Mouse (Mus musculus) CH12.LX (cell line): ENCODE results near the gene Ror1.

Experiments
- CTCF ChIP-seq, 2 experiments: IDR thresholded peaks in 1 of 2; conservative IDR thresholded peaks in 1 of 2; 2 replicates each; pipeline ENCODE4 v1.5.1; 2011 to 2012; ENCODE audit warnings: low read depth in 2 of 2, low read length in 2 of 2, improper control_type of control experiment in 1 of 2, inconsistent platforms in 1 of 2, mild to moderate bottlenecking in 1 of 2, moderate library complexity in 1 of 2
- E2F4 ChIP-seq: IDR thresholded peaks from 2 replicates; pipeline ENCODE4 v1.6.1; 2011; ENCODE audit warnings: low read depth, low read length, improper control_type of control experiment; ENCODE audit not compliant: insufficient replicate concordance
- EP300 ChIP-seq: IDR thresholded peaks from 2 replicates; pipeline ENCODE4 v1.6.1; 2011; ENCODE audit warnings: low read length, improper control_type of control experiment
- IRF4 ChIP-seq: IDR thresholded peaks from 2 replicates; pipeline ENCODE4 v1.6.1; 2014; ENCODE audit warnings: low read depth, mild to moderate bottlenecking, inconsistent platforms, low read length, improper control_type of control experiment
- MYC ChIP-seq: IDR thresholded peaks from 2 replicates; pipeline ENCODE4 v1.6.1; 2011; ENCODE audit warnings: low read depth, mild to moderate bottlenecking, improper control_type of control experiment, low read length
- NELFE ChIP-seq: IDR thresholded peaks from 2 replicates; pipeline ENCODE4 v1.6.1; 2011; ENCODE audit warnings: low read depth, low read length, improper control_type of control experiment
- POLR2A ChIP-seq: IDR thresholded peaks from 2 replicates; pipeline ENCODE4 v1.6.1; 2011; ENCODE audit warnings: low read depth, mild to moderate bottlenecking, improper control_type of control experiment, low read length
- USF1 ChIP-seq: IDR thresholded peaks from 2 replicates; pipeline ENCODE4 v1.6.1; 2014; ENCODE audit warnings: low read depth, mild to moderate bottlenecking, inconsistent platforms, low read length, improper control_type of control experiment

DNA sequence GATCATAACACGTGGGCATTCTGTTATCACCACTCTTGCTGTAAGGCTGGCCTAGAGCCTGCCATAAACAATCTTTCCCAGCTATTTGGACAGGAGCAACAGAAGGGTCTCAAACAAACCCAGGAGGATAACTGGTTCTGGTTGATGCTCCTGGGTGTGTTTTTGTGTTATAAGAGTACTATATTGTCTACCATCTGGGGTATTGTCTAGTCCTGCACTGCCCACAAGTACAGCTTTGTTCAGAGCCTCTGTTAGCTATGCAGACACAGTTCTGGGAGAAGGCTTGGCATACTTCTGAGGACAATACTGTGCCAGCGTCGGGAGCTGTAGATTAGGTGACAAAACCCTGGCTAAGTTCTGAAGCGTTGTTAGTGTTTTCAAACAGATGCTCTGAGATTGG lies 113.5 kb downstream of the Ror1 start:
- TF ChIP-seq EP300: no peak
- no peak for TF ChIP-seq E2F4
- no peak for TF ChIP-seq POLR2A
- TF ChIP-seq MYC: no peak
- TF ChIP-seq IRF4: no peak
- TF ChIP-seq CTCF (conservative IDR thresholded peaks at IDR 0.05 in 1 of 2, IDR thresholded peaks at IDR 0.05 in 1 of 2; ENCODE audit: low read depth in 2 of 2, low read length in 2 of 2): no peak
- TF ChIP-seq NELFE: no peak
- no peak for TF ChIP-seq USF1
